Mouse (Mus musculus): Measurements from ENCODE around the gene Gucy2e.

DNA sequence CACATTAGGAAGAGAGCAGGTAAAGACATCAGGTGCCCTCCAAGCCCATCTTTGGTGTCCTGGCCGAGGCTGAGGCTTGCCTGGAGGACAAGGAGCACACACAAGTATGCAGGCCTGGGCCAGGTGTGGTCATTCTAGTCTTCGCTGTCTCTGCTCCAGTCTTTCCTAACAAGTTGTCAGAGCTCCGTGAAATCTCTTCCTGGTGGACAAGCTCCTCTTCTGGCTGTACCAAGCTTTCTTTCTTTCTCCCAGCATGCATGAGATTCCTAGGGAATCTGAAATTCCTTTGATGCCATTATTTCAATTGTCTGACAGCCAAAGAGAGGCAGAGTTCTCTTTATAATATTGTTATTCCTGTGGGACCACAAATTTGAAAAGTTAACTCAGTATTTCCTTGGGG, 57.3 kb downstream of the Gucy2e start:
- no peak for TF ChIP-seq CTCF (IDR thresholded peaks at IDR 0.05; ENCODE audit: low read depth)
- TF ChIP-seq EP300 (IDR thresholded peaks at IDR 0.05; ENCODE audit: low read depth) = no peak

All from heart, postnatal 0 days (tissue).